In genomic region chr13:90798791-90799542, GRCm38 (mm10) we compare ENCODE assay signal across 11 mouse cellular contexts.
DNase-seq lines count a peak whose midpoint lies in the region; ATAC-seq and TF ChIP-seq lines count a peak whose summit lies in the region.
"Had no signal": no experiment of that assay in that cellular context is flagged by ENCODE, and none has a peak within 500 bp of the region (broad histone marks: within the 10 kb centered on the region; RNA-seq: fewer than 3 reads in every experiment).

No protein-coding gene starts in this region.

- TF ChIP-seq EP300 in stomach, postnatal 0 days (optimal IDR thresholded peaks at IDR 0.05) = no peak

- intact Hi-C loops in left cerebral cortex, postnatal 36 days (cut with DNase I) = no loop called here

- WGBS in midbrain, embryonic 14.5 days = 24% methylated on average over 6 of the region's 6 CpGs
- 31% methylated on average over 6 of the region's 6 CpGs for WGBS in midbrain, embryonic 15.5 days
- 12% methylated on average over 6 of the region's 6 CpGs for WGBS in intestine, embryonic 15.5 days
- WGBS in stomach, postnatal 0 days = 18% methylated on average over 6 of the region's 6 CpGs
- WGBS in cerebellum, adult 2 months = 53% methylated on average over 6 of the region's 6 CpGs

- H3K27me3 ChIP-seq in midbrain, embryonic 14.5 days (ENCODE audit: control insufficient read depth, insufficient read depth, low read length) = no peaks in the 10 kb centered on the region
- H3K27me3 ChIP-seq in midbrain, embryonic 15.5 days (replicated peaks) = no peaks in the 10 kb centered on the region
- H3K27me3 ChIP-seq in intestine, embryonic 15.5 days (replicated peaks) = no peaks in the 10 kb centered on the region
- H3K27me3 ChIP-seq in stomach, postnatal 0 days (ENCODE audit: control insufficient read depth, insufficient read depth, low read length) = no peaks in the 10 kb centered on the region
- H3K27me3 ChIP-seq in cerebellum, adult 2 months (ENCODE audit: control insufficient read depth, insufficient read depth, low read length) = no peaks in the 10 kb centered on the region
- H3K27me3 ChIP-seq: hindbrain, embryonic 15.5 days had no signal

- no peak overlapping the region for H3K9ac ChIP-seq in midbrain, embryonic 14.5 days (replicated peaks; ENCODE audit: low read length)
- no peak overlapping the region for H3K9ac ChIP-seq in midbrain, embryonic 15.5 days
- no peak overlapping the region for H3K9ac ChIP-seq in intestine, embryonic 15.5 days
- H3K9ac ChIP-seq in stomach, postnatal 0 days (ENCODE audit: low read length) = no peak overlapping the region
- H3K9ac ChIP-seq: hindbrain, embryonic 15.5 days had no signal

- H3K9me3 ChIP-seq in midbrain, embryonic 14.5 days (ENCODE audit: control insufficient read depth, low read length) = no peaks in the 10 kb centered on the region
- H3K9me3 ChIP-seq in midbrain, embryonic 15.5 days = no peaks in the 10 kb centered on the region
- H3K9me3 ChIP-seq in intestine, embryonic 15.5 days = no peaks in the 10 kb centered on the region
- H3K9me3 ChIP-seq in stomach, postnatal 0 days (ENCODE audit: control insufficient read depth, low read length) = no peaks in the 10 kb centered on the region
- H3K9me3 ChIP-seq: hindbrain, embryonic 15.5 days had no signal

- no peaks in the 10 kb centered on the region for H3K4me1 ChIP-seq in midbrain, embryonic 14.5 days (ENCODE audit: control insufficient read depth, insufficient read depth, low read length)
- H3K4me1 ChIP-seq in midbrain, embryonic 15.5 days = no peaks in the 10 kb centered on the region
- H3K4me1 ChIP-seq in intestine, embryonic 15.5 days (replicated peaks) = 0 out of 2 replicates have a peak, but pooled peaks cover 4% of the 10 kb centered on the region
- no peaks in the 10 kb centered on the region for H3K4me1 ChIP-seq in stomach, postnatal 0 days (replicated peaks; ENCODE audit: control insufficient read depth, insufficient read depth)
- no peaks in the 10 kb centered on the region for H3K4me1 ChIP-seq in cerebellum, adult 2 months (ENCODE audit: control insufficient read depth, insufficient read depth, low read length)
- H3K4me1 ChIP-seq: hindbrain, embryonic 15.5 days had no signal

- peak; percentile 21 for DNase-seq in adrenal gland, postnatal 10 days
- DNase-seq in adrenal gland, postnatal 25 days = no peak
- peak; percentile 11 for DNase-seq in midbrain, embryonic 14.5 days
- DNase-seq in stomach, postnatal 0 days (ENCODE audit: low spot score) = peak; percentile 51
- DNase-seq in left cerebral cortex, postnatal 36 days (ENCODE audit: low spot score in 2 of 2) = no peak
- no peak for DNase-seq in cerebellum, adult 2 months
- DNase-seq: lung, postnatal 10 days; thymus, postnatal 14 days had no signal

- no peak for TF ChIP-seq POLR2A in cerebellum, adult 2 months (IDR thresholded peaks at IDR 0.05; ENCODE audit: borderline replicate concordance, insufficient read depth, low read length)

- no peak overlapping the region for H3K4me2 ChIP-seq in midbrain, embryonic 14.5 days (ENCODE audit: low read length)
- no peak overlapping the region for H3K4me2 ChIP-seq in midbrain, embryonic 15.5 days
- 0 out of 2 replicates have a peak overlapping the region, but pooled peaks have one; percentile 6 for H3K4me2 ChIP-seq in intestine, embryonic 15.5 days (replicated peaks)
- H3K4me2 ChIP-seq in stomach, postnatal 0 days (replicated peaks; ENCODE audit: low read depth) = no peak overlapping the region
- H3K4me2 ChIP-seq: hindbrain, embryonic 15.5 days had no signal

- TF ChIP-seq CTCF in stomach, postnatal 0 days (IDR thresholded peaks at IDR 0.05; ENCODE audit: low read depth) = no peak
- TF ChIP-seq CTCF in cerebellum, adult 2 months (IDR thresholded peaks at IDR 0.05; ENCODE audit: borderline replicate concordance, insufficient read depth, low read depth, low read length) = no peak

- H3K27ac ChIP-seq in midbrain, embryonic 14.5 days (replicated peaks; ENCODE audit: low read depth, low read length) = no peak overlapping the region
- no peak overlapping the region for H3K27ac ChIP-seq in midbrain, embryonic 15.5 days
- H3K27ac ChIP-seq in intestine, embryonic 15.5 days = no peak overlapping the region
- H3K27ac ChIP-seq in stomach, postnatal 0 days (replicated peaks) = no peak overlapping the region
- no peak overlapping the region for H3K27ac ChIP-seq in cerebellum, adult 2 months (ENCODE audit: insufficient read depth, low read length)
- H3K27ac ChIP-seq: hindbrain, embryonic 15.5 days had no signal

- no peak for ATAC-seq in midbrain, embryonic 14.5 days (ENCODE audit: low FRiP score, low TSS enrichment)
- ATAC-seq in midbrain, embryonic 15.5 days (replicated peaks) = no peak
- peak; percentile 80 for ATAC-seq in intestine, embryonic 15.5 days
- ATAC-seq in stomach, postnatal 0 days (ENCODE audit: low FRiP score, low TSS enrichment) = peak; percentile 54; the same call in 1 of the 2 replicates

- H3K4me3 ChIP-seq in midbrain, embryonic 14.5 days (replicated peaks; ENCODE audit: low read depth, low read length) = no peak overlapping the region
- H3K4me3 ChIP-seq in midbrain, embryonic 15.5 days = no peak overlapping the region
- H3K4me3 ChIP-seq in intestine, embryonic 15.5 days (replicated peaks) = no peak overlapping the region
- H3K4me3 ChIP-seq in stomach, postnatal 0 days (ENCODE audit: low read depth, low read length) = no peak overlapping the region
- no peak overlapping the region for H3K4me3 ChIP-seq in cerebellum, adult 2 months (replicated peaks; ENCODE audit: insufficient read depth, low read depth, low read length)
- H3K4me3 ChIP-seq: hindbrain, embryonic 15.5 days had no signal

- H3K36me3 ChIP-seq in midbrain, embryonic 14.5 days (ENCODE audit: control insufficient read depth, insufficient read depth, low read length) = no peaks in the 10 kb centered on the region
- H3K36me3 ChIP-seq in midbrain, embryonic 15.5 days (replicated peaks) = no peaks in the 10 kb centered on the region
- no peaks in the 10 kb centered on the region for H3K36me3 ChIP-seq in intestine, embryonic 15.5 days
- H3K36me3 ChIP-seq in stomach, postnatal 0 days (ENCODE audit: control insufficient read depth, insufficient read depth, low read length) = no peaks in the 10 kb centered on the region
- H3K36me3 ChIP-seq: hindbrain, embryonic 15.5 days had no signal

Comparison
In these comparisons a context has a peak if more than half of its experiments do, and no peak if none do; other contexts are left out.
1. DNase-seq: peak in adrenal gland, postnatal 10 days (single experiment), midbrain, embryonic 14.5 days (single experiment) and stomach, postnatal 0 days (single experiment); none in adrenal gland, postnatal 25 days (single experiment), left cerebral cortex, postnatal 36 days (0 of 2) and cerebellum, adult 2 months (0 of 2).
2. ATAC-seq: peak in intestine, embryonic 15.5 days (single experiment) and stomach, postnatal 0 days (single experiment); none in midbrain, embryonic 14.5 days (single experiment) and midbrain, embryonic 15.5 days (single experiment).